Mouse (Mus musculus) lung, adult 18-20 months (tissue): ENCODE results near the gene Gm12216.

Experiments used
- DNase-seq, 2 experiments: peaks; one replicate each; pipeline ENCODE4 v3.0.0; 2022; ENCODE audit warnings: mixed read lengths in 2 of 2

The Gm12216 gene

GRCm38 (mm10) chr11:53821230-53821944 is 37.7 kb downstream of the Gm12216 start:
- no peak for DNase-seq

DNA sequence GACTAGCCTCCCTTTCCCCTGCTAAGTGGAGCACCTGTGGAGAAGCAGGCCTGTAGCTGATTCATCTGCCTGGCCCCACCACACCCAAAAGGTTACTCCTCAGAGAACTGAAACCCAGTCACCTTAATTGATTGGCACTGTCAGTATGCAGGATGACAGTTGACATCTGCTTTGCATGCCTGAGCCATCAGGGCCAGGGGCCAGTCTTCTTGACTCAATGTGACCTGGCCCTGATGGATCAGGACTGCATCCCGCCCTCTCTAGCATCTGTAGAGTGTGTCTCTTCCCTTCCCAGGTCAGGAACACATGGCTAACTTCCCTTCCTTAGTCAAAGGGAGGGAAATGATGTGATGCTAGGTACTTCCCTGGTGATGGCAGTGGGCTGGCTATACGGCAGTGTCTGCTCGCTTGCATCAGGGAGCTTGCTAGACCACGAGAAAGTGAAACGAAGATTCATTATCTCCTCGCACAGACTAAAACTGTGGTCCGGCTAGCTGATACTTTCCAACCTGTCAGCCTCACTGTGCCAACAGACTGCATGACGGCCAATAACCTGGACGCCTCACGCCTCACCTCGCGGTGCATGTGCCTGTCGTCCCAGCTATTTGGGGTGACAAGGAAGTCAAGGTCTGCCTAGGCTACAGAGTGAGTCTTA is 38.4 kb downstream of the Gm12216 start:
- DNase-seq, result no peak

GRCm38 (mm10) chr11:53819511-53819910 is 39.5 kb downstream of the Gm12216 start:
- DNase-seq, result no peak

GRCm38 (mm10) chr11:53818794-53819193 is 40.3 kb downstream of the Gm12216 start:
- peak in 1 of 2 experiments; percentile 56 for DNase-seq

DNA sequence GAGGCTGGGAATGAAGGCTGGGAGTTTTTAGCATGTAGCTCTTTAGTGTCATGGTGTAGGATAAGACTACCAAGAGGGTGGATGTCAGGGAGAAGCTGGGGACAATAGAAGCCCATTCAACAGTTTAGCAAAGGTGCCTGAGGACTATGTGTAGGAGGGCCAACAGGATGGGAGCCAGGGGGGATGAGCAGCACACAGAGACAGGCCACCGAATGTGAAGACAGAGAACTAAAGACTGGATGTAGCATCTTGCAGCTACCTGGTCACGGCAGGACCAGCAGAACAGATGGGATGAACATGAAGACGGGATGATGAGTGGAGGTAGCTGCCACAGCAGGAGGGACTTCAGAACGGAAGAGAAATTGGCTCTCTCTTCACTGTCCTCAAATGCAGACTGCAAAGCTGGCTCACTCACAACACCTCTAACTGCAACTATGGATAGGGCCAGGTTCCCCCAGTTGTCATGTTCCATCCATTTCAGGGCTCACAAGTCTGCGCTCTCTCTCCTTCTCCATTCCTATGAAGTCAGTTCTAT is 42.1 kb downstream of the Gm12216 start:
- DNase-seq, result no peak

DNA sequence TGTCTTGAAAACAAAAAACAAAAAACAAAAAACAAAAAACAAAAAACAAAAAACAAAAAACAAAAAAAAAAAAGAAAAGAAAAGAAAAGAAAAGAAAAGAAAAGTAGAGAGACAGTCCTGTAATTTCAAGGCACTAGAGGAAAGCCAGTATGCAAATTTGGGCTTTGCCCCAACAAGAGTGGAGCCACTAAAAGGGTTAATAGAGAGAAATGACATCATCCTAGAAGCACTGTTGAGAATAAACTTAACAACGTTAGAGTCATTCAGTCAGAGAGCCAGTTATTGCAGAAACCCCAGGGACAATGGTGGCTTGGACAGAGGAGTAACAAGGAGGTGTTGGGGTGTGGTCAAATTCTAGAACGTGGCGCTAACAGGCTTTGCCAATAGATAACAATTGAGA is 44.2 kb downstream of the Gm12216 start:
- no peak for DNase-seq

- peak in 1 of 2 experiments; percentile 59 for DNase-seq
Observed at GRCm38 (mm10) chr11:53813001-53813868, 45.8 kb downstream of the Gm12216 start.

GRCm38 (mm10) chr11:53811312-53811711 is 47.7 kb downstream of the Gm12216 start:
- no peak for DNase-seq

DNA sequence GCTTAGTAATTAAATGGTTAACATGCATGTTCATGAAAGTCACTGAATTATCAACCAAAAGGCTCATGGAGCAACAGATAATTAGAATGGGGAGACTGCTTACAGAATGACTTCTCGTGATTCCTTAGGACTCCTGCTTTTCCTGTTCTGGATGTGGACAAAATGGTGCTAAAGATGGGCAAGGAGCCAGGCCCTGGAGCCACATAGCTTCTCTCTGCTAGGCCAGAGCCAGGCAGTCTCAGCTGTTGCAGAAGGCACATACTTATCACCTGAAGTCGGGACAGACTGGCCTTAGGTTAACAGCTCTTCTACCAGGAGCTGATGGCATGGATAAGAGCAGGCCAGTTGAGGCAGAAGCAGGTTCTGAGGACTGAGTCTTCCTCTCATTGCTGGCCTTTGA is 48.3 kb downstream of the Gm12216 start:
- DNase-seq, result peak in 1 of 2 experiments; percentile 43

GRCm38 (mm10) chr11:53810156-53810555 is 48.9 kb downstream of the Gm12216 start:
- no peak for DNase-seq

DNA sequence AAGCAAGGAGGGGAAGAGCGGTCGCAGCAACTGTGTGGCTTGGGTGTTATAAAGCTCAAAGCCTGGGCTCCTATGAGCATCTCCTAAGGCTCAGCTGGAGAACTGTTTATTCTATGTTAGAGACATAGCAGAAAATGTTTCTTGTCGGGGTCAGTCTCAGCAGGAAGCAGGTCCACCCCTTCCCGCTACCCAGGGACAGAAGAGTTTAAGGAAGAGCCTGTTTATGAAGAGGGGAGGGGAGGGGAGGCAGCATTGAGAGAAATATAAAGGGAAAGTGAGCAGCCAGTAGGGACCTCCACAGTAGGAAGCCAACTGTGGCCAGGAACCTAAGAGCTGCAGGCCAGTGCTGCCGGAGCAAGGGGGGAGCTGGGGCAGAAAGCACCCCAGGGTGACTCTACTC is 49.7 kb downstream of the Gm12216 start:
- DNase-seq, result peak; percentile 48 to 68

- DNase-seq, result peak; percentile 91 to 95
Observed at GRCm38 (mm10) chr11:53805786-53806185, 53.3 kb downstream of the Gm12216 start.

DNA sequence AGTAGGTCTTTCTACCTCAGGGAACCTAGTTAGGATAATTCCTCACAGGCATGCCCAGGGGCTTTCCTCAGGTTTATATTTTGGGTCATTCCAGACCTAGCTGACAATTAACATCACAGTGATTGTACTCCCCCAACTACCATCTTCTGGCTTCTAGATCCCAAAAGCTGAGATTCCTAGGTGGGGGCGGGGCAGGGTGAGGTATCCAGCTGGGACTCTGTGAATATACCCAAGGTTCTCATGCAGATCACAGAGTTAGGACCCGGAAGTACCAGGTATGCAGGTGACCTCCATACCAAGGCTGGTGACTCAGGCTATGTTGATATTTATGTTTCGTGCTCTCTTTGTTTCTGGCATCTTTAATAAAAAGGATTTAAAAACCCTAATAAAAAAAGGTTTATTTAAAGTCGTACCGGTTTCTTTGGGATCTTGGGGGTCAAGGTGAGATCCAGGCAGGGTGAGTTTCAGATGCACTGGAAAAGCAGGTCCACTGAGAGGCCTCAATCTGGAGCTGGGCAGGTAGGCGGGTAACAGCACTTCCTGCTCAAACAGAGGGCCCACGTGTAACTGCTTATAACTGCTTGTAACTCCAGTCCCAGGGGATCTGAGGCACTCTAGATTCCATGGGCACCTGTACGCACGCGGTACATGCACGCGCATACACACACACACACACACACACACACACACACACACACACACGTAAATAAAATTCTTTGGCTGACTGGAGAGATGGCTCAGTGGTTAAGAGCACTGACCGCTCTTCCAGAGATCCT is 54.3 kb downstream of the Gm12216 start:
- no peak for DNase-seq

DNA sequence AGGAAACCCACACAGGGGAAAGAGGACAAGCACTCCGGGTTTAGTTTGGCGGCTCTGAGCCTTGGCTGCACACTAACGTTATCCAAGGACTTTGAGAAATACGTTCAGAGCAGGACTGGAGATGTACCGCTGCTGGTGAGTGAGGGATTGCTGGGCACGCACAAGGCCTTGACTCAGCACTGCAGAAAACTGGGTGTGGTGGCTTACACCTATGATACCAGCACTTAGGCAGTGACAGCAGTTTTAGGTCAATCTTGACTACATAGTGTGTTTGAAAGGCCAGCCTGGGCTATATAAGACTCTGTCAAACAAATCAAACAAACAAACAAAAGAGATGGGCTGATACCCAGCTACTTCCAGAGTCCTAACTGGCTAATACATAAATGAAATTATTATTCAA is 55.6 kb downstream of the Gm12216 start:
- no peak for DNase-seq

- no peak for DNase-seq
Observed at GRCm38 (mm10) chr11:53803093-53803492, 56.0 kb downstream of the Gm12216 start.

GRCm38 (mm10) chr11:53800975-53801374 is 58.1 kb downstream of the Gm12216 start:
- DNase-seq, result no peak

- no peak for DNase-seq
Observed at GRCm38 (mm10) chr11:53800036-53800435, 59.0 kb downstream of the Gm12216 start.

DNA sequence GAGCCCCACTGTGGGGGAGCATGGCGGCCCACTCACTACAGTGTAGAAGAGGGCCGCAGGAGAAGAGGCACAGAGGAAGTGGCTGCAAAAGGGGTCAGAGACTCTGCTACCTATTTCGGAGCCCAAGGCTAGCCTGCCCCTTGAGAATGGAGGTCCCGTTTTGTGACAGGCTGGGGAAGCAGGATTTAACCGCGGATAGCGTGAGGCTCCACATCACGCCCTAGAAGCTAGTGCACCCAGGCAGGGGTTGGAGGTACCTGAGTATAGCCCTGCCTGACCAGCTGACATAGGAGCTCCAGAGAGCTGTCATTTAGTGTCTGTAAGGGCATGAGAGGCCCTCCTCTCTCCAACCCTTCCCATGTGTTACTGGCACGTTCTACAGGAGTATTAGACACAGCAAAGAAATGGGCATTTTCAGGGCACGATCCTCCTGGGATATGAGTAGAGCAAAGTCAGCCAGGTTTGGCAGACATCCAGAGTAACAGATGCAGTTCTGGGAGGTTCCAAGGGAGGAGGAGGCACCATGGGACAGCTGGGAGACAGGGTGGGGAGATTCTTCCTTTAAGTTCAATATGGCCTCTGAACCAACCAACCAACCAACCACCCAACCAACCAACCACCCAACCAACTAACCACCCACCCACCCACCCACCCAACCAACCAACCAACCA is 60.9 kb downstream of the Gm12216 start:
- DNase-seq, result no peak

GRCm38 (mm10) chr11:53797386-53797920 is 61.6 kb downstream of the Gm12216 start:
- no peak for DNase-seq

DNA sequence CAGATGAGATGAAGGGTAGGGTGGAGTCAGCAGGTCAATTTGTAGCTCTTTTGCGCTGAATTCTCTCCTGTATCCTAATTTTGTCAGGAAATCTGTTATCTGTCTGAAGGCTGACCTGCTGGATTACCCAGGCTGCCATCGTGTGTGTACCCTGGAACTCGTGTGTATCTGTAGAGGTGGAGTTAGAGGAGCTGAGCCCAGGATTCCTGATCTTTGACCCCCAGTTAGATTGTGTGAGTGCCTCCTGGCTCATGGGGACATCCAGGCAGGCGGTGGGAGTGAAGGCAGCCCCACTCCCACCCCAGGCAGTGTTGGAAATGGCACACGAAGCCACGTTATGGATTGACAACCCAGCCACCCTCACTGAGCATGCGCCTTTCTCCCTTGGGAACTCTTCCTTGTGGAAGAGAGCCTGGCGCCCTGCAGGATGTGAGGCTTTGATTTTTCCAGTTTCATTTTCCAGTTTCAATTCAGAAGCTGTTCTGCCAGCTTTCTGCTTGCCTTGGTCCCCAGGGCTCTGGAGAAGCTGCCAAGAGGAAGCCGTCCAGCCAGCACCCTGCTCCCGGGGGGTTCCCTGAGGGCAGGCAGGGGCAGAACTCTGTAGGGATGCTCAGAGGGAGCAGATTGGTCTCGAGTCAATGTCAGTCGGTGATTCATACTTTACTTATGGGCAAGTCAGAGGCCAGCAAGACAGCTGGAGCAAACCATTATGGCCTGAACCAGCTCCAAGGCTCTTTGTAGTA is 62.5 kb downstream of the Gm12216 start:
- DNase-seq, result peak; percentile 78 to 84

- DNase-seq, result peak in 1 of 2 experiments; percentile 45
Observed at GRCm38 (mm10) chr11:53795813-53796212, 63.2 kb downstream of the Gm12216 start.
